ENCODE assay signal across 10 mouse cellular contexts in the genomic region with DNA sequence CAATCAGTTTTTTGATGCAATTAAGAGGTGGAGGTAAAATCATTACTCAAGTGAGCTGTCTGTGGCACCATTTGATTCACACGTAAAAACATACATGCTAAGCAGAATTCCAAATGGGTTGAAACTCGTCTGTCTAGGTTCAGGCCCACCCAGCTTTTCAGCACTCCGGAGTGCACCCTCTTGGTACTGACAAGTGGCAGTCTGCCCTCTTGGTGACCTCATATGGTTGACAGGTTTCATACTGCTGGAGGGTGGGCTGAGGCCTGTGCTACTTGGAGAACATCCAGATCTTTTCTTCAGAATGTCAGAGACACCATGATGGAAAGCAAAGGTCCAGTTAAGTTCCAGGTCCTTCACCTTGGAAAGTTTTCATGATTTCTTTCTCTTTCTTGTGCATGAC.
"Had no signal": no experiment of that assay in that cellular context is flagged by ENCODE, and none has a peak within 500 bp of the region (broad histone marks: within the 10 kb centered on the region; RNA-seq: fewer than 3 reads in every experiment).

No protein-coding gene starts in this region.

- H3K9ac ChIP-seq: limb, embryonic 12.5 days; liver, embryonic 13.5 days; liver, postnatal 0 days; midbrain, embryonic 13.5 days; stomach, embryonic 15.5 days had no signal

- H3K4me3 ChIP-seq: limb, embryonic 12.5 days; liver, embryonic 13.5 days; midbrain, embryonic 13.5 days; stomach, embryonic 15.5 days had no signal

- H3K27me3 ChIP-seq: limb, embryonic 12.5 days; liver, embryonic 13.5 days; midbrain, embryonic 13.5 days; stomach, embryonic 15.5 days had no signal

- ATAC-seq: liver, postnatal 0 days; midbrain, embryonic 13.5 days had no signal

- H3K36me3 ChIP-seq: limb, embryonic 12.5 days; liver, embryonic 13.5 days; midbrain, embryonic 13.5 days; stomach, embryonic 15.5 days had no signal

- H3K27ac ChIP-seq: limb, embryonic 12.5 days; liver, embryonic 13.5 days; midbrain, embryonic 13.5 days; stomach, embryonic 15.5 days had no signal

- H3K4me2 ChIP-seq: limb, embryonic 12.5 days; liver, embryonic 13.5 days; midbrain, embryonic 13.5 days; stomach, embryonic 15.5 days had no signal

- DNase-seq: kidney, postnatal 25 days; liver; liver, embryonic 13.5 days; liver, postnatal 0 days; right cerebral cortex, postnatal 14 days; thymus, adult 2 months; thymus, postnatal 25 days had no signal

- H3K9me3 ChIP-seq: limb, embryonic 12.5 days; liver, embryonic 13.5 days; midbrain, embryonic 13.5 days; stomach, embryonic 15.5 days had no signal

- H3K4me1 ChIP-seq: liver, embryonic 13.5 days; midbrain, embryonic 13.5 days; stomach, embryonic 15.5 days had no signal
